Mouse (Mus musculus) lung, embryonic 16.5 days (tissue): ENCODE data around the gene Tjap1. TPM values are rescaled to one million over a fixed set of nuclear protein-coding genes. Genes with fewer than 3 reads are reported as not detected.

ENCODE experiments used
- ATAC-seq: fragments of 200-750 bp; cut with Nextera tagmentation; 2 replicates; pipeline ENCODE4 v1.8.0; 2017; ENCODE audit warnings: low read depth, mild to moderate bottlenecking, moderate library complexity
- H3K27ac ChIP-seq: fragments of 300-500 bp; sonication (generic); 2 replicates; pipeline ENCODE4 v1.5.1; 2014; ENCODE audit warnings: mild to moderate bottlenecking, control low read depth, low read length
- H3K27me3 ChIP-seq: fragments of 300-500 bp; sonication (generic); 2 replicates; pipeline ENCODE4 v1.6.1; 2014; ENCODE audit warnings: low read depth, low read length, mixed read lengths; ENCODE audit not compliant: control insufficient read depth, insufficient read depth
- H3K36me3 ChIP-seq: fragments of 300-500 bp; sonication (generic); 2 replicates; pipeline ENCODE4 v1.6.1; 2014; ENCODE audit warnings: low read length; ENCODE audit not compliant: control insufficient read depth, insufficient read depth
- H3K4me1 ChIP-seq: fragments of 300-500 bp; sonication (generic); replicated peaks from 2 replicates; pipeline ENCODE4 v1.6.1; 2014; ENCODE audit warnings: low read length, mixed read lengths; ENCODE audit not compliant: control insufficient read depth, insufficient read depth
- H3K4me2 ChIP-seq: fragments of 300-500 bp; sonication (generic); 2 replicates; pipeline ENCODE4 v1.6.1; 2014; ENCODE audit warnings: low read depth, low read length, control low read depth
- H3K4me3 ChIP-seq: fragments of 300-500 bp; sonication (generic); 2 replicates; pipeline ENCODE4 v1.5.1; 2014; ENCODE audit warnings: mild to moderate bottlenecking, low read length, control low read depth
- H3K9ac ChIP-seq: fragments of 300-500 bp; sonication (generic); 2 replicates; pipeline ENCODE4 v1.6.1; 2014; ENCODE audit warnings: low read length, control low read depth
- H3K9me3 ChIP-seq: fragments of 300-500 bp; sonication (generic); 2 replicates; pipeline ENCODE4 v1.6.1; 2016; ENCODE audit warnings: low read length; ENCODE audit not compliant: control insufficient read depth
- WGBS: fragments of 180-500 bp; shearing (Covaris S2); extraction: QIAGEN DNeasy Blood & Tissue Kit; methylation state at CpG from one replicate; pipeline ENCODE4 v1.1.7; 2014; 5-methylcytosine and 5-hydroxymethylcytosine counted together
- polyA plus RNA-seq: library from polyadenylated mRNA; unstranded; fragments of >200 nt; fragmentation: Nextera tagmentation; extraction: Ambion mirVana; gene quantifications from 2 replicates; pipeline ENCODE4 v1.2.1, GENCODE M21; 2015

Gene Tjap1
- polyA plus RNA-seq: 39.1 and 40.8 TPM in 2 replicates

- under 1% methylated on average over 35 of the region's 37 CpGs for WGBS
- peak; percentile 99 for ATAC-seq
- Histone ChIP-seq H3K9ac (peak within 1 kb of the TSS; percentile 75), H3K4me2 (peak within 1 kb of the TSS; percentile 90), H3K4me3 (peak within 1 kb of the TSS; percentile 54), H3K4me1 (peaks cover 18% of the 10 kb centered on the region), H3K27me3 (no peaks in the 10 kb centered on the region), H3K36me3 (peaks cover 18% of the 10 kb centered on the region), H3K9me3 (no peaks in the 10 kb centered on the region), H3K27ac (peak within 1 kb of the TSS; percentile 77)
Observed at GRCm38 (mm10) chr17:46282483-46283123, at the start of gene Tjap1. TSS of gene Tjap1 (minus strand) at chr17:46283026.

GRCm38 (mm10) chr17:46328723-46329122, 45.9 kb upstream of the Tjap1 start:
- ATAC-seq: no peak
- no peak overlapping the region; the same call in 1 of the 2 replicates for H3K4me3 ChIP-seq
- H3K9ac ChIP-seq: no peak overlapping the region
- WGBS: 58% methylated on average over 6 of the region's 6 CpGs
- peak overlapping the region; percentile 21; the same call in 1 of the 2 replicates for H3K27ac ChIP-seq
- H3K27me3 ChIP-seq: 0 out of 2 replicates have a peak, but pooled peaks cover 3% of the 10 kb centered on the region
- no peaks in the 10 kb centered on the region for H3K36me3 ChIP-seq
- no peaks in the 10 kb centered on the region for H3K9me3 ChIP-seq
- peaks cover 7% of the 10 kb centered on the region for H3K4me1 ChIP-seq
- peak overlapping the region; percentile 92 for H3K4me2 ChIP-seq

- Histone ChIP-seq H3K4me2 (peak within 1 kb of the TSS; percentile 92), H3K9ac (peak within 1 kb of the TSS; percentile 95), H3K4me3 (peak within 1 kb of the TSS; percentile 84), H3K36me3 (no peaks in the 10 kb centered on the region), H3K4me1 (peaks cover 7% of the 10 kb centered on the region), H3K9me3 (no peaks in the 10 kb centered on the region), H3K27me3 (0 out of 2 replicates have a peak, but pooled peaks cover 3% of the 10 kb centered on the region), H3K27ac (peak within 1 kb of the TSS; percentile 96)
- under 1% methylated on average over 40 of the region's 40 CpGs for WGBS
- peak; percentile 100 for ATAC-seq
Observed at GRCm38 (mm10) chr17:46327906-46328534, 45.2 kb upstream of the Tjap1 start, which contains the start of gene Abcc10. TSS of gene Abcc10 (minus strand) at chr17:46328352.

- no peaks in the 10 kb centered on the region for H3K9me3 ChIP-seq
- H3K27me3 ChIP-seq: 0 out of 2 replicates have a peak, but pooled peaks cover 2% of the 10 kb centered on the region
- H3K9ac ChIP-seq: peak overlapping the region; percentile 95
- peak overlapping the region; percentile 92 for H3K4me2 ChIP-seq
- no peaks in the 10 kb centered on the region for H3K36me3 ChIP-seq
- ATAC-seq: no peak
- peak overlapping the region; percentile 96 for H3K27ac ChIP-seq
- H3K4me3 ChIP-seq: peak overlapping the region; percentile 84
- WGBS: 2% methylated on average over 27 of the region's 27 CpGs
- H3K4me1 ChIP-seq: peaks cover 7% of the 10 kb centered on the region
Observed at GRCm38 (mm10) chr17:46327413-46327905, 44.6 kb upstream of the Tjap1 start.

- no peak overlapping the region for H3K27ac ChIP-seq
- H3K4me2 ChIP-seq: no peak overlapping the region
- H3K4me3 ChIP-seq: no peak overlapping the region
- H3K36me3 ChIP-seq: peaks cover 4% of the 10 kb centered on the region; the same call in 1 of the 2 replicates
- ATAC-seq: no peak
- H3K9ac ChIP-seq: no peak overlapping the region
- H3K27me3 ChIP-seq: no peaks in the 10 kb centered on the region
- no peaks in the 10 kb centered on the region for H3K9me3 ChIP-seq
- 79% methylated on average over 14 of the region's 14 CpGs for WGBS
- H3K4me1 ChIP-seq: 0 out of 2 replicates have a peak, but pooled peaks cover 2% of the 10 kb centered on the region
Observed at GRCm38 (mm10) chr17:46322046-46322823, 39.4 kb upstream of the Tjap1 start.

GRCm38 (mm10) chr17:46320492-46320891, 37.7 kb upstream of the Tjap1 start:
- no peak overlapping the region for H3K27ac ChIP-seq
- ATAC-seq: no peak
- H3K9me3 ChIP-seq: no peaks in the 10 kb centered on the region
- H3K36me3 ChIP-seq: peaks cover 4% of the 10 kb centered on the region; the same call in 1 of the 2 replicates
- no peak overlapping the region for H3K4me3 ChIP-seq
- no peak overlapping the region for H3K9ac ChIP-seq
- no peak overlapping the region for H3K4me2 ChIP-seq
- 59% methylated on average over 6 of the region's 6 CpGs for WGBS
- H3K27me3 ChIP-seq: no peaks in the 10 kb centered on the region
- H3K4me1 ChIP-seq: no peaks in the 10 kb centered on the region

- H3K27ac ChIP-seq: no peak overlapping the region
- no peaks in the 10 kb centered on the region for H3K36me3 ChIP-seq
- no peaks in the 10 kb centered on the region for H3K27me3 ChIP-seq
- no peak overlapping the region for H3K4me3 ChIP-seq
- no peak overlapping the region for H3K9ac ChIP-seq
- no peaks in the 10 kb centered on the region for H3K9me3 ChIP-seq
- H3K4me2 ChIP-seq: no peak overlapping the region
- no peaks in the 10 kb centered on the region for H3K4me1 ChIP-seq
- whole genome bisulfite sequencing: 82% methylated on average over 10 of the region's 10 CpGs
- ATAC-seq: no peak
Observed at GRCm38 (mm10) chr17:46315813-46316212, 33.0 kb upstream of the Tjap1 start.

- H3K4me3 ChIP-seq: no peak overlapping the region
- H3K36me3 ChIP-seq: no peaks in the 10 kb centered on the region
- WGBS: 76% methylated on average over 9 of the region's 9 CpGs
Observed at GRCm38 (mm10) chr17:46313135-46313715, 30.4 kb upstream of the Tjap1 start.

More at GRCm38 (mm10) chr17:46313135-46313715, 30.4 kb upstream of the Tjap1 start:
- no peak overlapping the region for H3K27ac ChIP-seq
- no peaks in the 10 kb centered on the region for H3K4me1 ChIP-seq
- H3K27me3 ChIP-seq: no peaks in the 10 kb centered on the region
- H3K9ac ChIP-seq: no peak overlapping the region
- no peak for ATAC-seq
- no peaks in the 10 kb centered on the region for H3K9me3 ChIP-seq
- H3K4me2 ChIP-seq: no peak overlapping the region
